In the genomic region with DNA sequence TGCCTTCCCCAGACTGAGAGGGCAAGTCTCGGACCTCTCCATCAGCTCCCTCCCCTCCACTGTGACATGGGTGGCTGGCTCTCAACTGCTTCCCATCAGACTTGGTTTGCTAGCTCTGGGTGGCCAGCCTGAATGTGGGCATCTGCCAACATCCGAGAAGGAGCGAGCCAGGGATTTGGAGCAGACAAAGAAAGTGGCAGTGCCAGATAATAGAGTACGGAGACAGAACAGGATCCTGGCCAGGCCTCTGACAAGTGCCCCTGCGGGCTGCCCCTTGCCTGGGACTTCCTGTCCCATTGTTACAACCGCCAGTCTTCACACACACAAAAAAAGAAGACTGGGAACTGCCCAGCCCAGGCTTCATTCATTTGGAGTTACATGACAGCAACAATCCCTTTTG, we compare ENCODE assay signal across 9 mouse cellular contexts.
DNase-seq lines count a peak whose midpoint lies in the region; ATAC-seq and TF ChIP-seq lines count a peak whose summit lies in the region.
"Had no signal": no experiment of that assay in that cellular context is flagged by ENCODE, and none has a peak within 500 bp of the region (broad histone marks: within the 10 kb centered on the region; RNA-seq: fewer than 3 reads in every experiment).

No protein-coding gene starts in this region.

- TF ChIP-seq EP300 in heart, postnatal 0 days (IDR thresholded peaks at IDR 0.05; ENCODE audit: low read depth) = no peak

- TF ChIP-seq CTCF in lung, embryonic 14.5 days (IDR thresholded peaks at IDR 0.05; ENCODE audit: low read depth) = no peak
- no peak for TF ChIP-seq CTCF in lung, adult 2 months (IDR thresholded peaks at IDR 0.05; ENCODE audit: insufficient read depth, low read length)
- no peak for TF ChIP-seq CTCF in heart, postnatal 0 days (IDR thresholded peaks at IDR 0.05; ENCODE audit: low read depth)
- no peak for TF ChIP-seq CTCF in gastrocnemius, adult 2 months (IDR thresholded peaks at IDR 0.05)

- no peaks in the 10 kb centered on the region for H3K9me3 ChIP-seq in lung, embryonic 14.5 days (ENCODE audit: low read depth, low read length)
- H3K9me3 ChIP-seq in embryonic facial prominence, embryonic 12.5 days = no peaks in the 10 kb centered on the region
- H3K9me3 ChIP-seq in heart, postnatal 0 days (replicated peaks; ENCODE audit: control insufficient read depth, low read length) = no peaks in the 10 kb centered on the region
- H3K9me3 ChIP-seq in limb, embryonic 15.5 days = no peaks in the 10 kb centered on the region
- H3K9me3 ChIP-seq: liver, embryonic 13.5 days had no signal

- peak overlapping the region; percentile 32; the same call in 1 of the 2 replicates for H3K27ac ChIP-seq in lung, embryonic 14.5 days (ENCODE audit: low read depth)
- H3K27ac ChIP-seq in embryonic facial prominence, embryonic 12.5 days = peak overlapping the region; percentile 25
- H3K27ac ChIP-seq in heart, postnatal 0 days (ENCODE audit: low read depth) = peak overlapping the region; percentile 60
- peak overlapping the region; percentile 50 for H3K27ac ChIP-seq in limb, embryonic 15.5 days
- no peak overlapping the region for H3K27ac ChIP-seq in gastrocnemius, adult 2 months
- H3K27ac ChIP-seq: liver, embryonic 13.5 days had no signal

- H3K27me3 ChIP-seq in lung, embryonic 14.5 days (ENCODE audit: insufficient read depth, low read length) = no peaks in the 10 kb centered on the region
- no peaks in the 10 kb centered on the region for H3K27me3 ChIP-seq in embryonic facial prominence, embryonic 12.5 days
- no peaks in the 10 kb centered on the region for H3K27me3 ChIP-seq in heart, postnatal 0 days (ENCODE audit: control insufficient read depth, insufficient read depth, low read length)
- H3K27me3 ChIP-seq in limb, embryonic 15.5 days = no peaks in the 10 kb centered on the region
- H3K27me3 ChIP-seq: liver, embryonic 13.5 days had no signal

- H3K4me3 ChIP-seq in lung, embryonic 14.5 days (ENCODE audit: low read depth, low read length) = no peak overlapping the region
- H3K4me3 ChIP-seq in lung, adult 2 months (replicated peaks; ENCODE audit: extremely low read depth, low read depth, low read length) = no peak overlapping the region
- no peak overlapping the region for H3K4me3 ChIP-seq in embryonic facial prominence, embryonic 12.5 days
- H3K4me3 ChIP-seq in heart, postnatal 0 days (ENCODE audit: low read depth, low read length) = no peak overlapping the region
- no peak overlapping the region for H3K4me3 ChIP-seq in limb, embryonic 15.5 days
- no peak overlapping the region for H3K4me3 ChIP-seq in gastrocnemius, adult 2 months
- H3K4me3 ChIP-seq: liver, embryonic 13.5 days had no signal

- H3K36me3 ChIP-seq in lung, embryonic 14.5 days (ENCODE audit: insufficient read depth) = no peaks in the 10 kb centered on the region
- no peaks in the 10 kb centered on the region for H3K36me3 ChIP-seq in embryonic facial prominence, embryonic 12.5 days
- H3K36me3 ChIP-seq in heart, postnatal 0 days (replicated peaks; ENCODE audit: control insufficient read depth, insufficient read depth, low read length) = peaks cover 11% of the 10 kb centered on the region; the same call in 1 of the 2 replicates
- no peaks in the 10 kb centered on the region for H3K36me3 ChIP-seq in limb, embryonic 15.5 days
- H3K36me3 ChIP-seq: liver, embryonic 13.5 days had no signal

- WGBS in lung, embryonic 14.5 days = 63% methylated on average over 6 of the region's 6 CpGs
- WGBS in lung, adult 2 months = 39% methylated on average over 6 of the region's 6 CpGs
- WGBS in embryonic facial prominence, embryonic 12.5 days = 39% methylated on average over 6 of the region's 6 CpGs
- WGBS in heart, postnatal 0 days = 22% methylated on average over 6 of the region's 6 CpGs
- WGBS in limb, embryonic 15.5 days = 62% methylated on average over 6 of the region's 6 CpGs

- intact Hi-C loops in gastrocnemius, adult 2 months (cut with DNase I) = no loop called here

- TF ChIP-seq POLR2A in lung, adult 2 months (IDR thresholded peaks at IDR 0.05; ENCODE audit: borderline replicate concordance, extremely low read depth, low read depth, low read length) = no peak

- no peak overlapping the region for H3K4me2 ChIP-seq in lung, embryonic 14.5 days
- H3K4me2 ChIP-seq in embryonic facial prominence, embryonic 12.5 days (replicated peaks) = no peak overlapping the region
- H3K4me2 ChIP-seq in heart, postnatal 0 days (ENCODE audit: low read depth, low read length) = no peak overlapping the region
- no peak overlapping the region for H3K4me2 ChIP-seq in limb, embryonic 15.5 days
- H3K4me2 ChIP-seq: liver, embryonic 13.5 days had no signal

- peak; percentile 33 for DNase-seq in lung, embryonic 14.5 days
- no peak for DNase-seq in lung, adult 2 months
- peak; percentile 42 for DNase-seq in heart, postnatal 0 days (ENCODE audit: low spot score)
- DNase-seq in thymus, postnatal 36 days = no peak
- DNase-seq in gastrocnemius, adult 2 months = no peak
- DNase-seq in thymus, postnatal 14 days = no peak
- DNase-seq: liver, embryonic 13.5 days had no signal

- H3K9ac ChIP-seq in lung, embryonic 14.5 days = no peak overlapping the region
- no peak overlapping the region for H3K9ac ChIP-seq in embryonic facial prominence, embryonic 12.5 days
- no peak overlapping the region for H3K9ac ChIP-seq in heart, postnatal 0 days (replicated peaks; ENCODE audit: low read depth, low read length)
- no peak overlapping the region for H3K9ac ChIP-seq in limb, embryonic 15.5 days
- H3K9ac ChIP-seq: liver, embryonic 13.5 days had no signal

- no peak for ATAC-seq in lung, embryonic 14.5 days (ENCODE audit: insufficient read depth)
- ATAC-seq in embryonic facial prominence, embryonic 12.5 days (ENCODE audit: insufficient number of reproducible peaks, insufficient read depth, low FRiP score, low TSS enrichment) = no peak
- ATAC-seq in heart, postnatal 0 days (ENCODE audit: insufficient read depth, low read depth) = peak; percentile 72
- no peak for ATAC-seq in limb, embryonic 15.5 days (ENCODE audit: insufficient number of reproducible peaks, low FRiP score, low TSS enrichment, low read depth)

- H3K4me1 ChIP-seq in lung, embryonic 14.5 days (ENCODE audit: insufficient read depth) = peaks cover 7% of the 10 kb centered on the region
- H3K4me1 ChIP-seq in lung, adult 2 months (ENCODE audit: control insufficient read depth, insufficient read depth, low read length) = no peaks in the 10 kb centered on the region
- H3K4me1 ChIP-seq in embryonic facial prominence, embryonic 12.5 days = peaks cover 40% of the 10 kb centered on the region
- H3K4me1 ChIP-seq in heart, postnatal 0 days (ENCODE audit: control insufficient read depth, insufficient read depth) = peaks cover 20% of the 10 kb centered on the region
- H3K4me1 ChIP-seq in limb, embryonic 15.5 days = peaks cover 35% of the 10 kb centered on the region

Comparison
In these comparisons a context has a peak if more than half of its experiments do, and no peak if none do; other contexts are left out.
1. DNase-seq: peak in lung, embryonic 14.5 days (single experiment) and heart, postnatal 0 days (single experiment); none in lung, adult 2 months (single experiment), thymus, postnatal 36 days (0 of 2), gastrocnemius, adult 2 months (single experiment) and thymus, postnatal 14 days (single experiment).